Mouse (Mus musculus): ENCODE results near the gene Map2k6.

Gene Map2k6

GRCm38 (mm10) chr11:110403602-110404001 is 4.7 kb downstream of the Map2k6 start:
- DNase-seq (ENCODE audit: low spot score in 2 of 2) = no peak

GRCm38 (mm10) chr11:110405607-110406006 is 6.7 kb downstream of the Map2k6 start:
- no peak for DNase-seq (ENCODE audit: low spot score in 2 of 2)

- DNase-seq (ENCODE audit: low spot score in 2 of 2) = no peak
These were observed 10.2 kb downstream of the Map2k6 start for GRCm38 (mm10) chr11:110409131-110409530.

GRCm38 (mm10) chr11:110409776-110410175 is 10.9 kb downstream of the Map2k6 start:
- DNase-seq (ENCODE audit: low spot score in 2 of 2) = peak; percentile 7 to 56

GRCm38 (mm10) chr11:110411596-110411995 is 12.7 kb downstream of the Map2k6 start:
- DNase-seq (ENCODE audit: low spot score in 2 of 2) = no peak

- DNase-seq (ENCODE audit: low spot score in 2 of 2) = no peak
These were observed 15.3 kb downstream of the Map2k6 start for GRCm38 (mm10) chr11:110414263-110414662.

- no peak for DNase-seq (ENCODE audit: low spot score in 2 of 2)
These were observed 17.8 kb downstream of the Map2k6 start for GRCm38 (mm10) chr11:110416691-110417090.

- no peak for DNase-seq (ENCODE audit: low spot score in 2 of 2)
These were observed 21.5 kb downstream of the Map2k6 start for GRCm38 (mm10) chr11:110420463-110420862.

GRCm38 (mm10) chr11:110426572-110427145 is 27.7 kb downstream of the Map2k6 start:
- DNase-seq (ENCODE audit: low spot score in 2 of 2) = no peak

GRCm38 (mm10) chr11:110427159-110427561 is 28.2 kb downstream of the Map2k6 start:
- no peak for DNase-seq (ENCODE audit: low spot score in 2 of 2)

- DNase-seq (ENCODE audit: low spot score in 2 of 2) = no peak
These were observed 30.1 kb downstream of the Map2k6 start for GRCm38 (mm10) chr11:110428999-110429398.

- DNase-seq (ENCODE audit: low spot score in 2 of 2) = no peak
These were observed 31.0 kb downstream of the Map2k6 start for GRCm38 (mm10) chr11:110429837-110430418.

GRCm38 (mm10) chr11:110435839-110436556 is 37.1 kb downstream of the Map2k6 start:
- DNase-seq (ENCODE audit: low spot score in 2 of 2) = no peak

- no peak for DNase-seq (ENCODE audit: low spot score in 2 of 2)
These were observed 38.1 kb downstream of the Map2k6 start for GRCm38 (mm10) chr11:110436998-110437397.

- DNase-seq (ENCODE audit: low spot score in 2 of 2) = no peak
These were observed 39.2 kb downstream of the Map2k6 start for GRCm38 (mm10) chr11:110438135-110438534.

- DNase-seq (ENCODE audit: low spot score in 2 of 2) = no peak
These were observed 39.9 kb downstream of the Map2k6 start for GRCm38 (mm10) chr11:110438700-110439296.

GRCm38 (mm10) chr11:110439354-110439753 is 40.4 kb downstream of the Map2k6 start:
- DNase-seq (ENCODE audit: low spot score in 2 of 2) = no peak

- no peak for DNase-seq (ENCODE audit: low spot score in 2 of 2)
These were observed 45.7 kb downstream of the Map2k6 start for GRCm38 (mm10) chr11:110444576-110444975.

- DNase-seq (ENCODE audit: low spot score in 2 of 2) = no peak
These were observed 49.3 kb downstream of the Map2k6 start for GRCm38 (mm10) chr11:110448131-110448725.

GRCm38 (mm10) chr11:110448726-110449161 is 49.8 kb downstream of the Map2k6 start:
- no peak for DNase-seq (ENCODE audit: low spot score in 2 of 2)

- no peak for DNase-seq (ENCODE audit: low spot score in 2 of 2)
These were observed 50.3 kb downstream of the Map2k6 start for GRCm38 (mm10) chr11:110449183-110449582.

- DNase-seq (ENCODE audit: low spot score in 2 of 2) = no peak
These were observed 51.3 kb downstream of the Map2k6 start for GRCm38 (mm10) chr11:110450091-110450757.
